Mouse (Mus musculus) telencephalon, adult 2 months (tissue): ENCODE measurements at regions not wholly inside any gene's neighbourhood (a gene's known extent, or its start where the extent isn't known, plus 50 kb on each side); places are given as distances from the start of the nearest gene placed in this dataset.

ENCODE experiments used
- DNase-seq: peaks from one replicate; pipeline ENCODE4 v3.0.0-alpha.2; 2011; ENCODE audit warnings: low read depth, low spot score

- DNase-seq, result peak; percentile 35
Measured at GRCm38 (mm10) chr8:100942680-100943427, 1526.6 kb upstream of the Cdh8 start.

GRCm38 (mm10) chr8:100939533-100939932, 1523.3 kb upstream of the Cdh8 start:
- no peak for DNase-seq

- no peak for DNase-seq
Measured at GRCm38 (mm10) chr8:100890307-100890706, 1474.0 kb upstream of the Cdh8 start.

- DNase-seq, result peak; percentile 43
Measured at GRCm38 (mm10) chr8:100865624-100866023, 1449.4 kb upstream of the Cdh8 start.

GRCm38 (mm10) chr8:100850822-100851437, 1434.7 kb upstream of the Cdh8 start:
- DNase-seq, result peak; percentile 11
